Mouse (Mus musculus): Measurements from ENCODE around the gene Tjap1. TPM values are rescaled to one million over a fixed set of nuclear protein-coding genes. Genes with fewer than 3 reads are reported as not detected.

The Tjap1 gene
- polyA plus RNA-seq, 1 experiment: 8.6 TPM

- H3K4me1 ChIP-seq (ENCODE audit: control insufficient read depth, insufficient read depth, insufficient read length, low read length): peaks cover 9% of the 10 kb centered on the region; the same call in 1 of the 2 replicates
- no peak overlapping the region for H3K4me3 ChIP-seq (ENCODE audit: insufficient read depth, low read depth, low read length)
- H3K27ac ChIP-seq (replicated peaks; ENCODE audit: low read depth, low read length): peak overlapping the region; percentile 27; the same call in 1 of the 2 replicates
Measured at GRCm38 (mm10) chr17:46272058-46272457, 10.8 kb downstream of the Tjap1 start.

GRCm38 (mm10) chr17:46269771-46270534 lies 12.9 kb downstream of the Tjap1 start:
- Histone ChIP-seq H3K4me3 (ENCODE audit: insufficient read depth, low read depth, low read length) (no peak overlapping the region), H3K4me1 (ENCODE audit: control insufficient read depth, insufficient read depth, insufficient read length, low read length) (peaks cover 9% of the 10 kb centered on the region; the same call in 1 of the 2 replicates), H3K27ac (replicated peaks; ENCODE audit: low read depth, low read length) (no peak overlapping the region)

- H3K4me1 ChIP-seq (ENCODE audit: control insufficient read depth, insufficient read depth, insufficient read length, low read length): peaks cover 4% of the 10 kb centered on the region; the same call in 1 of the 2 replicates
- 0 out of 2 replicates have a peak overlapping the region, but pooled peaks have one; percentile 4 for H3K27ac ChIP-seq (replicated peaks; ENCODE audit: low read depth, low read length)
- no peak overlapping the region for H3K4me3 ChIP-seq (ENCODE audit: insufficient read depth, low read depth, low read length)
Measured at GRCm38 (mm10) chr17:46268026-46268720, 14.7 kb downstream of the Tjap1 start.

- no peak overlapping the region for H3K27ac ChIP-seq (replicated peaks; ENCODE audit: low read depth, low read length)
- H3K4me3 ChIP-seq (ENCODE audit: insufficient read depth, low read depth, low read length): no peak overlapping the region
- no peaks in the 10 kb centered on the region for H3K4me1 ChIP-seq (ENCODE audit: control insufficient read depth, insufficient read depth, insufficient read length, low read length)
Measured at GRCm38 (mm10) chr17:46267511-46267910, 15.3 kb downstream of the Tjap1 start.

- Histone ChIP-seq H3K4me1 (ENCODE audit: control insufficient read depth, insufficient read depth, insufficient read length, low read length) (no peaks in the 10 kb centered on the region), H3K4me3 (ENCODE audit: insufficient read depth, low read depth, low read length) (no peak overlapping the region), H3K27ac (replicated peaks; ENCODE audit: low read depth, low read length) (no peak overlapping the region)
Measured at GRCm38 (mm10) chr17:46266986-46267385, 15.8 kb downstream of the Tjap1 start.

GRCm38 (mm10) chr17:46265918-46266618 lies 16.8 kb downstream of the Tjap1 start:
- Histone ChIP-seq H3K27ac (replicated peaks; ENCODE audit: low read depth, low read length) (no peak overlapping the region), H3K4me3 (ENCODE audit: insufficient read depth, low read depth, low read length) (no peak overlapping the region), H3K4me1 (ENCODE audit: control insufficient read depth, insufficient read depth, insufficient read length, low read length) (no peaks in the 10 kb centered on the region)

GRCm38 (mm10) chr17:46265502-46265901 lies 17.3 kb downstream of the Tjap1 start:
- Histone ChIP-seq H3K4me3 (ENCODE audit: insufficient read depth, low read depth, low read length) (no peak overlapping the region), H3K27ac (replicated peaks; ENCODE audit: low read depth, low read length) (no peak overlapping the region), H3K4me1 (ENCODE audit: control insufficient read depth, insufficient read depth, insufficient read length, low read length) (no peaks in the 10 kb centered on the region)

- H3K4me1 ChIP-seq (ENCODE audit: control insufficient read depth, insufficient read depth, insufficient read length, low read length): no peaks in the 10 kb centered on the region
- H3K27ac ChIP-seq (replicated peaks; ENCODE audit: low read depth, low read length): 0 out of 2 replicates have a peak overlapping the region, but pooled peaks have one; percentile 9
- no peak overlapping the region for H3K4me3 ChIP-seq (ENCODE audit: insufficient read depth, low read depth, low read length)
Measured at GRCm38 (mm10) chr17:46262201-46262694, 20.6 kb downstream of the Tjap1 start.

GRCm38 (mm10) chr17:46259675-46260074 lies 23.2 kb downstream of the Tjap1 start:
- Histone ChIP-seq H3K27ac (replicated peaks; ENCODE audit: low read depth, low read length) (no peak overlapping the region), H3K4me1 (ENCODE audit: control insufficient read depth, insufficient read depth, insufficient read length, low read length) (no peaks in the 10 kb centered on the region), H3K4me3 (ENCODE audit: insufficient read depth, low read depth, low read length) (no peak overlapping the region)

GRCm38 (mm10) chr17:46258279-46259053 lies 24.4 kb downstream of the Tjap1 start:
- Histone ChIP-seq H3K27ac (replicated peaks; ENCODE audit: low read depth, low read length) (no peak overlapping the region), H3K4me3 (ENCODE audit: insufficient read depth, low read depth, low read length) (no peak overlapping the region), H3K4me1 (ENCODE audit: control insufficient read depth, insufficient read depth, insufficient read length, low read length) (no peaks in the 10 kb centered on the region)

GRCm38 (mm10) chr17:46255147-46255546 lies 27.7 kb downstream of the Tjap1 start:
- no peak overlapping the region for H3K4me3 ChIP-seq (ENCODE audit: insufficient read depth, low read depth, low read length)
- no peak overlapping the region for H3K27ac ChIP-seq (replicated peaks; ENCODE audit: low read depth, low read length)
- H3K4me1 ChIP-seq (ENCODE audit: control insufficient read depth, insufficient read depth, insufficient read length, low read length): no peaks in the 10 kb centered on the region

- Histone ChIP-seq H3K4me1 (ENCODE audit: control insufficient read depth, insufficient read depth, insufficient read length, low read length) (no peaks in the 10 kb centered on the region), H3K27ac (replicated peaks; ENCODE audit: low read depth, low read length) (no peak overlapping the region), H3K4me3 (ENCODE audit: insufficient read depth, low read depth, low read length) (peak overlapping the region; percentile 49)
Measured at GRCm38 (mm10) chr17:46254106-46254505, 28.7 kb downstream of the Tjap1 start.

GRCm38 (mm10) chr17:46253452-46254084 lies 29.3 kb downstream of the Tjap1 start, which contains the start of gene Lrrc73:
TSS of gene Lrrc73 (plus strand) at chr17:46253531.
- Histone ChIP-seq H3K4me3 (ENCODE audit: insufficient read depth, low read depth, low read length) (peak within 1 kb of the TSS; percentile 49), H3K4me1 (ENCODE audit: control insufficient read depth, insufficient read depth, insufficient read length, low read length) (no peaks in the 10 kb centered on the region), H3K27ac (replicated peaks; ENCODE audit: low read depth, low read length) (no peak within 1 kb of the TSS)
